Mouse (Mus musculus) cerebellum, adult 11 months (tissue): ENCODE results near the gene Tomm40l.
A peak's percentile ranks its signal among the peaks of the same experiment; 100 is the strongest.
"Not testable (repeated sequence)": the region's sequence is repeated elsewhere in the genome, so short reads cannot be mapped to it uniquely, and the experiment has no call there.

ENCODE experiments used
- DNase-seq: peaks from one replicate; pipeline ENCODE4 v3.0.0; 2022

The Tomm40l gene

DNA sequence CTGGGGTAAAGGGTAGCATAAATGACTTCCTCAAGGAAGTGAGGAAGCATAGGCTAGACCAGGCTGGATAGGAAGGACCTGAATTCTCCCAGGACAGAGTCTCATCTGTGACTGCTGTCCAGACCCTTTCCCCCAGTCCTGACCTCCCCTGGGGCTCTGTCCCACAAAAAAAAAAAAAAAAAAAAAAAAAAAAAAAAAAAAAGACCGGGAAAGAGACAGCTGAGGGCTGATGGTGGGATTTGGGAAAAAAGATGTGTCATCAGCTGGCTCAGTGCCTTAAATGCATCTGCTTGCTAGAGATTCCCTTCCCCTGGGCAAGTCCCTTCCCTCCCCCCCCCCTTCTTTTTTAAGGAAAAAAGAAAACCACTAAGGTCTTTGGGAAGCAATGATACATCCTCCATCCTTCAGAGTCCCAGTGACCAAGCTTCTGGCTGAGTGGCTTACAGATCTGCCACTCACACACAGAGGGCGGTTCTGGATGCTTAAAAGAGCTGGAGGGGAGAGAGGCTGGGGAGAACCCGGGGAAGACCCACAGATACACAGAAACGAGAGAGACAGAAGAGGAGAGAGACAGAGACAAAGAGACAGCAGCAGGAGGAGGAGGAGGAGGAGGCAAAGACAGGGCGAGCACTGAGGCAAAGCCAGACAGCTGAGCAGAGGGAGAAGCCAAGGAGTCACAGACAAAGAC lies 27.7 kb upstream of the Tomm40l start, which contains the start of gene Adamts4:
TSS of gene Adamts4 (plus strand) at position 509 of the 688 bp plus-strand sequence.
- DNase-seq = no peak

GRCm38 (mm10) chr1:171248386-171249226 lies 26.3 kb upstream of the Tomm40l start:
- no peak for DNase-seq

DNA sequence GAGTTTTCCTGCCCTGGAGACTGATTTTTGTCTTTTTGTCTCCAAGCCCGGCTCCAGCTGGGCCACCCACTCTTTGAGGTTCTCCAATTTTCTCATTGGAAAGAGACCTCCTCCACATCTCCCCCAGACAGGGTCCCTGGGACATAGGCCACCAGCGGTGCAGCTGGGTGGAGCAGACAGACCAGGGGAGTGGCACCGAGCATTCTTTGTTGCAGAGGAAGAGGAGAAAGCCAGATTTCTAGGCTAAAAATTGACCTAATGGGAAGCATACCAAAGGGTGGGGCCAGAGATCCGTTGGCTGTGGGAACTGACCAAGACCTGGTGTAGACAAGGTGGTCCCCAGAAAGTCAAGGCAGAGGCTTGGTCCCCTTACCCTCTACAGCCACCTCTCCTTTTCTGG lies 25.6 kb upstream of the Tomm40l start:
- no peak for DNase-seq

DNA sequence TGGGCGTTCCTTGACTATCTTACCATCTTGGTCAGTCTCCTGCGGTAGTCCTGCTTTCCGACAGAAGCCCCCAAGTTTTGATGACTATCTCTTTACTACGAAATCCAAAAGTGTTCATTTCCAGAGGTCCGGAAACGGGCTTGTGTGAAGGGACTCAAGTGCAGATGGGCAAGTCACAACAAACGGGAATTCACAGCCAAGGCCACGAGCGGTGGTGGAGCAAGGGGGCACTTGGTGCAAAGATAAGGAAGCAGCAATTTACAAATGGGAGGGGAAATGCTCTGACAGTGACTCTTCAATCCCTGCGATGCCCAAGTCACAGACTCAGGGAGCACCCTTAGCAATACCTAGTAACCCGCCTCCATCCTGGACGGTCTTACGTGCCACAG lies 25.1 kb upstream of the Tomm40l start:
- no peak for DNase-seq

DNA sequence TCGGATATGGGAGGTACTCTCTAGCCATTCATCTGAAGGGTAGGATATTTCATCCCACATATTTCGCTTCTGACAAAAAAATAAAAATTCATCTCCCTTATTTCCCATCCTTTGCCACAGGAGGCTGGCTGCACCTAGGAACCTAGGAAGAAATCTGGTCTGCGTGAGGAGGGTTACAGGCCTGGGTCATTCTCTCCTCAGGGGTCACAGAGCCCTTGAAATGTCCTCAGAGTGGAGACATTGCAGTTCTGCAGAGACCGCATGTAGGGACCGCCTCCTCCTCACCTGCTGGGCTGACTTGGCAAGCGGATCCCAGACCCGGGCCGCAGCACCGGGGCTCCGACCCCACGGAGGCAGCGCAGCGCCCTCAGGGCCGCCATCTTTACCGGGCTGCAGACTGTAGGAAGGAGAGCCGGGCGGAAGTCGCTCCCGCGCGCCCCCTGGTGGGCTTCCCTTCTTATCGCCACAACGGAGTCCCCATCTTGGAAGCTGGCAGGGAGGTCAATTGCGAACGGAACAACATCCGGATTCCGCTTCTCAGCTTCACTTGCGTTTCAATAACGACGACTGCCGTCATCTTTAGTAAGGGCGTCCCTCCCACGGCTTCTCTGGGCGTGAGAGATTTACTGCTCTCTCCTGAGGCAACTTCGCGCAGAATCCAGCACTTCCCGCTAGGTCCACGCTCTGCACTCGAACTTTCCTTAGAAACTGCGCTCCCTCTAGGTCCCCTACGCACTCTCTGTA lies 24.6 kb upstream of the Tomm40l start:
- peak; percentile 98 for DNase-seq

GRCm38 (mm10) chr1:171245353-171245752 lies 23.0 kb upstream of the Tomm40l start:
- no peak for DNase-seq

DNA sequence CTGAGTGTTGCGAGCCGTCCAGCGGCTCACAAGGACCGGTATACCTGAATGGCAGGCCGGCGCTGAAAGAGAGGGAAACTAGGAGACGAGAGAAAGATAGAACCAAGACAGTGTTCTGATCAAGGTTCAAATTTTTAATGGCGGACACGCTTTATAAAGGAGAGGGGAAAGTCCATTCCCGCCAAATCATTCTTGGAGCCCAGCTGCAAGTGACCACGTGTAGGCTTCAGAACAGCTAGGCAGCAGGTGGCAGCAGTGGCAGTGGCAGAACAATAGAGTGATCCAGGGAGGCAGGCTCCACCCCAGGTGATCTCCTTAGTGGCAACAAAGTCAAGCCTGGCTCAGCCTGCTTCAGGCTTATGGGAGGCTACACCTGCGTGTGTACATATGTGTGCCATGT lies 19.6 kb upstream of the Tomm40l start:
- not testable (repeated sequence) for DNase-seq

DNA sequence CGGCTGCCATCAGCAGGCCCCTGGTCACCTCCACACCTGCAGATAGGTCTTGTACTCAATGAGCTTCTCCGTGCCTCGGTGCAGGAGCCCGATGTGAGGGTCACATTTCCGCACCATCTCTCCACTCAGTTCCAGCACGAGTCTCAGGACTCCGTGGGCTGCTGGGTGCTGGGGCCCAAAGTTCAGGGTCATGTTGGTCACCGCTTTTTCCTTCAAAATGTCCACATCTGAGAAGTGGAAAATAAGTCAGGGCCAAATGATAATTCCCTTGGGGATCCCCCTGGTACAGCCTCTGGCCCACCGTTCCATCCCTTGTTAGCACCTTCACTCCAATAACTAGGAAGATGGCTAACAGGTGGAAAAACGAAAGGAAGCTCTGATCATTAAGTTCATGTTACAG lies 18.6 kb upstream of the Tomm40l start:
- no peak for DNase-seq

DNA sequence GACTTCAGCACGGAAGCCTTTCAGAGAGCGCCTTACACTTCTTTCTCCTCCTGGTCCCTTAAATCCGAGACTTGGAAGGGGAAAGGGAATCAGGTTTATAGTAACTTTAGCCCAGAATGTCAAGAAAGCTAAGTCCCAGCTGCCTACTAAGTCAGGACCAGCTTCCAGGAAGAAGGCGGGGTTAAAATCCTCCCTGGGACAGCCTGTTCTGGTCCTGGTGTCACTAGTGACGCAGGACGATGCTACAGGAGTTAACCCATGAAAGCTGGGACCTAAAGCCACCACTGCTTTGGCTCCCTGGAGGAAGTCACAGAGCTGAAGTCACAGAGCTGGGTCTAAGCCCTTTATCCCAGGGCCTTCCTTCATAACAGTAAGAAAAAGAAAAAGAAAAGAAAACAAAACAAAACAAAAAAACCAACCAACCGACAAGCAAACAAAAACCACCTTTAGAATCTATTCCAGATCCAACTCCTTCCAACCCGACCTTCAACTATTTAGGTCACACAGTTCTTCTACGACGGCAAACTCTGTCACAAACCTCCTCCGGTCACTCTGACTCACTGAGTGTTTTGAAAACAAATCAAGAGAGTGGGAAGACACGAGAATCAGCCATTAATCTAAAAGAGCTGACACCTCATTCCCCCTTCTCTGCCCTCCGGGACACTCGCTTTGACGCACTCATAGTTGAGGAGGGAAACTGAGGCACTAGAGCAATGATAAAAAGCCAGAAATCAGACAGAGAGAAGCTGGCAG lies 17.9 kb upstream of the Tomm40l start:
- no peak for DNase-seq

GRCm38 (mm10) chr1:171238463-171238862 lies 16.1 kb upstream of the Tomm40l start:
- no peak for DNase-seq

DNA sequence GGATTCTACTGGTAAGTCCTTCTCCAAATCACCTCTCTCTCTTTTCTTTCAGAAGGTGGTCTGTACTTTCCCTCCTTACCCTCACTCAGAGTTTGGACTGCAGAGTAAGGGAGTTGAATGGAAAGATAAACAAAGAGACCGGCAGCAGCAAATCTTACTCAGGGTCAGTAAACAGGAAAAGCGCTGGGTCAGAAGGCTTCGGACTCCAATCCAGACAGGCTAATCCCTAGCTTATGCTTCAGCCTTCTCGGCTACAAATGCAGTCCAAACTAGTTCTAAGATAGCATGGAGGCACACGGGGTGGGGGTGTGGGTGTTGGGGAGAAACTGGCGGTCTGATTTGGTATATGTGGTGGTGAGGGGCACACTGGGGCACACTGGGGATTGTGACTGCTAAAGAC lies 15.1 kb upstream of the Tomm40l start:
- DNase-seq = no peak

DNA sequence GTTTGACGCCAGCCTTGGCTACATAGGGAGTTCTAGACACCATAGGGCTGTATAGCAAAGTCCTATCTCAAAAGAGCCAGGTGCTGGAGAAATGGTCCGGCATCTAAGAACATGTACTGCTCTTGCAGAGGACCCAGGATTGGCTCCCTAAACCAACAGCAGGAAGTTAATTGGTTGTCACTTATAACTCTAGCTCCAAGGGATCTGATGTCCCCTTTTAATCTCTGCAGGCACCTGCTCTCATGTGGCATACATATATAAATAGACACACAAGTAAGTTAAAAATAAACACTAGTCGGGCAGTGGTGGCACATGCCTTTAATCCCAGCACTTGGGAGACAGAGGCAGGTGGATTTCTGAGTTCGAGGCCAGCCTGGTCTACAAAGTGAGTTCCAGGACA lies 13.5 kb upstream of the Tomm40l start:
- DNase-seq = no peak

- no peak for DNase-seq
Measured at GRCm38 (mm10) chr1:171234538-171234937, 12.2 kb upstream of the Tomm40l start.

GRCm38 (mm10) chr1:171234126-171234525 lies 11.8 kb upstream of the Tomm40l start, which contains the start of gene Fcer1g:
Gene Fcer1g (minus strand): TSS chr1:171234365.
- no peak for DNase-seq

GRCm38 (mm10) chr1:171232800-171233730 lies 10.8 kb upstream of the Tomm40l start:
- DNase-seq = no peak

- DNase-seq = no peak
Measured at GRCm38 (mm10) chr1:171232348-171232747, 10.0 kb upstream of the Tomm40l start.

- no peak for DNase-seq
Measured at GRCm38 (mm10) chr1:171231844-171232243, 9.5 kb upstream of the Tomm40l start.

- DNase-seq = no peak
Measured at GRCm38 (mm10) chr1:171230215-171230614, 7.9 kb upstream of the Tomm40l start.

DNA sequence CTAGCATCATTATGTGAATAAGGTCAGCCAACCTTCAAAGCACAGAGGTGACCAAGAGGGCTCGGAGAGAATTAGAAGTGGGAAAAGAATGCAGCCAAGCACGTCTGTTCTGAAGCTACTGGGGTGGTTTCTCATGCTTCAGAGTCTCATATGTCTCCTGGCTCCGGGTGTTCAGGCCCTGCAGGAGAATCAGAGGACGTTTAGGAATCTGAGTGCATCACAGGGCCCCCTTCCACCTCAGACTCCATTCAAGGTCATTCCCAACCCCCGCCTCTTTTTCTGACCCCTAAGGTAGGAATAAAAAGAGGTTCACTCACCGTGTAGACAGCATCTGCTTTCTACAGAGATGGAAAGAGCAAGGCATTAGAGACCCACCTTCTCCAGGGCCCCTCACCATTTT lies 7.4 kb upstream of the Tomm40l start:
- no peak for DNase-seq

GRCm38 (mm10) chr1:171227879-171228278 lies 5.6 kb upstream of the Tomm40l start:
- DNase-seq = no peak

GRCm38 (mm10) chr1:171226780-171227179 lies 4.5 kb upstream of the Tomm40l start:
- DNase-seq = no peak

GRCm38 (mm10) chr1:171224857-171225256 lies 2.5 kb upstream of the Tomm40l start, which contains the start of gene Apoa2:
Gene Apoa2 (plus strand): TSS chr1:171225054.
- no peak for DNase-seq
